Mouse (Mus musculus) liver, embryonic 12.5 days (tissue): ENCODE data around the gene Rnf121. TPM values are rescaled to one million over a fixed set of nuclear protein-coding genes. Genes with fewer than 3 reads are reported as not detected.
A peak's percentile ranks its signal among the peaks of the same experiment; 100 is the strongest.

Experiments
- ATAC-seq: fragments of 200-750 bp; cut with Nextera tagmentation; 2 replicates; pipeline ENCODE4 v1.8.0; 2017; ENCODE audit warnings: moderate number of reproducible peaks, mild to moderate bottlenecking, moderate library complexity
- H3K27ac ChIP-seq: fragments of 300-500 bp; sonication (generic); 2 replicates; pipeline ENCODE4 v1.5.1; 2016; ENCODE audit warnings: mild to moderate bottlenecking
- H3K27me3 ChIP-seq: fragments of 300-500 bp; sonication (generic); replicated peaks from 2 replicates; pipeline ENCODE4 v1.6.1; 2016; ENCODE audit warnings: mild to moderate bottlenecking, moderate library complexity
- H3K36me3 ChIP-seq: fragments of 300-500 bp; sonication (generic); 2 replicates; pipeline ENCODE4 v1.6.1; 2016; ENCODE audit warnings: mild to moderate bottlenecking, moderate library complexity
- H3K4me1 ChIP-seq: fragments of 300-500 bp; sonication (generic); 2 replicates; pipeline ENCODE4 v1.6.1; 2016
- H3K4me2 ChIP-seq: fragments of 300-500 bp; sonication (generic); 2 replicates; pipeline ENCODE4 v1.6.1; 2016; ENCODE audit warnings: mild to moderate bottlenecking, moderate library complexity
- H3K4me3 ChIP-seq: fragments of 300-500 bp; sonication (generic); 2 replicates; pipeline ENCODE4 v1.5.1; 2016; ENCODE audit warnings: mild to moderate bottlenecking, moderate library complexity
- H3K9ac ChIP-seq: fragments of 300-500 bp; sonication (generic); 2 replicates; pipeline ENCODE4 v1.6.1; 2016; ENCODE audit warnings: mild to moderate bottlenecking, moderate library complexity
- H3K9me3 ChIP-seq: fragments of 300-500 bp; sonication (generic); replicated peaks from 2 replicates; pipeline ENCODE4 v1.6.1; 2016; ENCODE audit warnings: mild to moderate bottlenecking, moderate library complexity
- WGBS: fragments of 180-500 bp; shearing (Covaris S2); methylation state at CpG from one replicate; pipeline ENCODE4 v1.1.7; 2016; ENCODE audit not compliant: insufficient replicate concordance; 5-methylcytosine and 5-hydroxymethylcytosine counted together
- polyA plus RNA-seq: library from polyadenylated mRNA; unstranded; fragments of >200 nt; fragmentation: Nextera tagmentation; extraction: Ambion mirVana; gene quantifications from 2 replicates; pipeline ENCODE4 v1.2.1, GENCODE M21; 2016

The Rnf121 gene
- polyA plus RNA-seq, 1 experiment from 2014 or later: 12.7 TPM

DNA sequence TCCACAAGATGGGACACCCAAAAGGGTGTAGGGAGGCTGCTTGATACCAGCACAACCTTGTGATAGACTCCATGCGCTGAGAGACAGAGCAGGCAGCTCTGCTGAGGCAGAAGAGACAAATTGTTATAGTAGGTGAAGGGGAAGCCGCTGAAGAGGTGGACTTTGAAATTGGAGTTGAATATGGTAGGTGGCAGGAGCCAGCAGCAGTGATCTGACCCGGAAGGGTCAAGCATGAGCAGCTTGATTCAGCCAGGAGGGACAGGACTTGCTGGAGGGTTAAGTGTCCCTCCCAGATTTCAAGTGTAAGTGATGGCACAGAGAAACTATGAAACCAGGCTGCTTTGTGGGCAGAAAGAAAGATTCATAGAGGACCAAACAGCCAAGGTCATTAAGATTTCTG, 80.2 kb downstream of the Rnf121 start:
- Histone ChIP-seq H3K4me3 (no peak overlapping the region), H3K27me3 (no peaks in the 10 kb centered on the region), H3K4me2 (no peak overlapping the region), H3K9ac (no peak overlapping the region), H3K9me3 (no peaks in the 10 kb centered on the region), H3K36me3 (peaks cover 78% of the 10 kb centered on the region), H3K27ac (no peak overlapping the region), H3K4me1 (peaks cover 6% of the 10 kb centered on the region; the same call in 1 of the 2 replicates)
- 90% methylated on average over 3 of the region's 3 CpGs for WGBS
- ATAC-seq: no peak

GRCm38 (mm10) chr7:101982735-101983134, 82.5 kb downstream of the Rnf121 start:
- 84% methylated on average over 1 of the region's 1 CpGs for WGBS

GRCm38 (mm10) chr7:101974505-101974904, 90.8 kb downstream of the Rnf121 start:
- peaks cover 62% of the 10 kb centered on the region for H3K4me1 ChIP-seq
- no peaks in the 10 kb centered on the region for H3K9me3 ChIP-seq
- H3K27me3 ChIP-seq: no peaks in the 10 kb centered on the region
- H3K36me3 ChIP-seq: peaks cover 19% of the 10 kb centered on the region; the same call in 1 of the 2 replicates
- no peak overlapping the region for H3K4me3 ChIP-seq
- no peak overlapping the region for H3K27ac ChIP-seq
- H3K4me2 ChIP-seq: no peak overlapping the region
- H3K9ac ChIP-seq: no peak overlapping the region
- WGBS: 54% methylated on average over 2 of the region's 2 CpGs
- no peak for ATAC-seq

More at GRCm38 (mm10) chr7:101982735-101983134, 82.5 kb downstream of the Rnf121 start:
- no peak overlapping the region for H3K9ac ChIP-seq
- no peaks in the 10 kb centered on the region for H3K9me3 ChIP-seq
- H3K4me2 ChIP-seq: no peak overlapping the region
- H3K27ac ChIP-seq: no peak overlapping the region
- peaks cover 62% of the 10 kb centered on the region for H3K36me3 ChIP-seq
- ATAC-seq: peak; percentile 47; the same call in 1 of the 2 replicates
- H3K4me3 ChIP-seq: no peak overlapping the region
- H3K27me3 ChIP-seq: no peaks in the 10 kb centered on the region
- peaks cover 6% of the 10 kb centered on the region; the same call in 1 of the 2 replicates for H3K4me1 ChIP-seq

DNA sequence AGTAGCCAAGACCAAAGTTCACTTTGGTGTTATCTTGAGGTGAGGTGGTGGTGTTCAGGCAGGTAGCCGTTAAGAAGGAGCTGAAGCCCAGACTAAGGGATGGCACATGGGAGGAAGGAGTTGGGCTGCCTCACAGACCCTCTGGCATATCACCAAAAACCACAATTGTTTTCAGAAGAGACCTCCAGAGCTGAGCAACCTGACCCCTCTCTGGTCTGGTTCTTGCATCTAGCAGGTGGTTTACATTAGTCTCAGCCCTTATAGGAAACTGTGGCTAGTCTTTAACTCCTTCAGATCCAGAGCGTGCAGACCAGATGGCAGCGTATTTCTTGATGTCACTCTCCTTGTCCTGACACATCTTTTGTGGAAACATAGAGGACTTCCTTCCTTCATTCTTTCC, 91.5 kb downstream of the Rnf121 start:
- Histone ChIP-seq H3K4me2 (no peak overlapping the region), H3K36me3 (peaks cover 15% of the 10 kb centered on the region; the same call in 1 of the 2 replicates), H3K9ac (no peak overlapping the region), H3K4me1 (peaks cover 70% of the 10 kb centered on the region), H3K27me3 (no peaks in the 10 kb centered on the region), H3K4me3 (no peak overlapping the region), H3K27ac (no peak overlapping the region), H3K9me3 (no peaks in the 10 kb centered on the region)
- WGBS: 57% methylated on average over 3 of the region's 3 CpGs
- ATAC-seq: no peak

GRCm38 (mm10) chr7:101971721-101972120, 93.5 kb downstream of the Rnf121 start:
- H3K9ac ChIP-seq: peak overlapping the region; percentile 81
- peak overlapping the region; percentile 91 for H3K4me2 ChIP-seq
- H3K4me3 ChIP-seq: peak overlapping the region; percentile 69
- H3K27me3 ChIP-seq: no peaks in the 10 kb centered on the region
- 57% methylated on average over 2 of the region's 2 CpGs for whole genome bisulfite sequencing
- peak overlapping the region; percentile 87; the same call in 1 of the 2 replicates for H3K27ac ChIP-seq
- peaks cover 82% of the 10 kb centered on the region for H3K4me1 ChIP-seq
- no peaks in the 10 kb centered on the region for H3K9me3 ChIP-seq
- peaks cover 11% of the 10 kb centered on the region; the same call in 1 of the 2 replicates for H3K36me3 ChIP-seq
- ATAC-seq: no peak

- 10% methylated on average over 19 of the region's 19 CpGs for WGBS
- peak overlapping the region; percentile 81 for H3K9ac ChIP-seq
- H3K27ac ChIP-seq: peak overlapping the region; percentile 87
- no peaks in the 10 kb centered on the region for H3K9me3 ChIP-seq
- ATAC-seq: peak; percentile 41; the same call in 1 of the 2 replicates
- H3K4me2 ChIP-seq: peak overlapping the region; percentile 91
- H3K4me1 ChIP-seq: peaks cover 86% of the 10 kb centered on the region
- H3K27me3 ChIP-seq: no peaks in the 10 kb centered on the region
- peaks cover 8% of the 10 kb centered on the region; the same call in 1 of the 2 replicates for H3K36me3 ChIP-seq
- H3K4me3 ChIP-seq: peak overlapping the region; percentile 69
Measured at GRCm38 (mm10) chr7:101970821-101971461, 94.3 kb downstream of the Rnf121 start.

GRCm38 (mm10) chr7:101970429-101970775, 94.9 kb downstream of the Rnf121 start:
- peak; percentile 50 for ATAC-seq
- H3K4me1 ChIP-seq: peaks cover 90% of the 10 kb centered on the region
- WGBS: 0% methylated on average over 17 of the region's 17 CpGs

DNA sequence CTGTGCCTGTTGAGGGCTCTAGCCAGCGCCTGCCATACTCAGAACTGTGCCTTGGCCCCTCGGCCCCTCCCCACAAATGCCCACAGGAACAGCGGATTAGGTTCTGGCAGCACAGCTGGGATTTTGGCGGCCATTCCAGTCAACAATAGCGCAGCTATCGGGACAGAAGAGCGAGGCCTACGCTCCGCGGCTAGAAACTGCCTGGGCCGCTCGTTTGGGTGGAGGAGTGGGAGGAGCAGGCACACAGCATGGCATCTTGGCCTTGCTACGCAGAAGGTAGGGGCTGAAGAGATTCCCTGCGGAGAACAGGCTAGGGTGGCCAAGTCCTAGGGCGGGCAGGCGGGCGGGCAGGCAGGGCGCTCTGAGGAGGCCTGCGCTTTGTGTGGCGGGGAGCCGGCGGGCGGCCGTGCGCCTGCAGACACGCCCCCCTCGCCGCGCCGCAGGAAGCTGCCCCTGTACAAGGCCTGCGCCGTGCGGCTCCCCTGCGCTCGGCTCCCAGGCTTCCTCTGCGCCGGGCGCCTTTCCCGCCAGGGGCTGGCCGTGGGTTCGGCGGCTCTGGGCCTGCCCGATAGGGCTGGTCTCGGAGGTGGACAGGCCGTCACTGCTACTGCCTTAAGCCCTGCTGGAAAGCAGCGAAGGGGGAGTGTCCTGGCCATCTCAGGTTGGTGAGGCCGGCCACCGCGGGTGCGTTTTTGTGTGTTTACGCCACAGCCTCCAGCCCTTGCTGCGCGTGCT, 95.4 kb downstream of the Rnf121 start:
- H3K4me2 ChIP-seq: peak overlapping the region; percentile 91
- H3K27ac ChIP-seq: peak overlapping the region; percentile 87
- no peaks in the 10 kb centered on the region for H3K9me3 ChIP-seq
- peak; percentile 86 for ATAC-seq
- H3K27me3 ChIP-seq: no peaks in the 10 kb centered on the region
- under 1% methylated on average over 53 of the region's 53 CpGs for WGBS
- H3K9ac ChIP-seq: peak overlapping the region; percentile 81
- peaks cover 3% of the 10 kb centered on the region; the same call in 1 of the 2 replicates for H3K36me3 ChIP-seq
- H3K4me1 ChIP-seq: peaks cover 92% of the 10 kb centered on the region
- H3K4me3 ChIP-seq: peak overlapping the region; percentile 69

More at GRCm38 (mm10) chr7:101970429-101970775, 94.9 kb downstream of the Rnf121 start:
- H3K4me3 ChIP-seq: peak overlapping the region; percentile 69
- peaks cover 7% of the 10 kb centered on the region; the same call in 1 of the 2 replicates for H3K36me3 ChIP-seq
- peak overlapping the region; percentile 81 for H3K9ac ChIP-seq
- H3K27ac ChIP-seq: peak overlapping the region; percentile 87
- no peaks in the 10 kb centered on the region for H3K9me3 ChIP-seq
- peak overlapping the region; percentile 91 for H3K4me2 ChIP-seq
- no peaks in the 10 kb centered on the region for H3K27me3 ChIP-seq

Other genes with a start within 250 kb of the Rnf121 start
- gene Phox2a, start 247.2 kb downstream of the Rnf121 start, polyA plus RNA-seq: 0.07 and 0.08 TPM in 2 replicates
- 6.9 and 7.4 TPM in 2 replicates for gene Inppl1, start 227.2 kb downstream of the Rnf121 start, polyA plus RNA-seq
- 3.0 and 3.2 TPM in 2 replicates for gene Folr2, start 208.3 kb downstream of the Rnf121 start, polyA plus RNA-seq
- 72.0 and 82.2 TPM in 2 replicates for gene Anapc15, start 201.8 kb downstream of the Rnf121 start, polyA plus RNA-seq
- gene Folr1, start 194.7 kb downstream of the Rnf121 start, polyA plus RNA-seq: 0.50 and 0.70 TPM in 2 replicates
- gene Lamtor1, start 159.6 kb downstream of the Rnf121 start, polyA plus RNA-seq: 82.3 and 82.5 TPM in 2 replicates
- 0.14 and 0.30 TPM in 2 replicates for gene Tomt, start 159.1 kb downstream of the Rnf121 start, polyA plus RNA-seq
- gene Lrrc51, start 131.6 kb downstream of the Rnf121 start, polyA plus RNA-seq: 2.8 and 3.6 TPM in 2 replicates
- 48.7 and 53.0 TPM in 2 replicates for gene Numa1, start 131.4 kb downstream of the Rnf121 start, polyA plus RNA-seq
- gene Il18bp, start 46.8 kb downstream of the Rnf121 start, polyA plus RNA-seq: 4.5 and 4.9 TPM in 2 replicates
- 20.2 and 21.0 TPM in 2 replicates for gene Xndc1, start within 50 bp of the Rnf121 start, polyA plus RNA-seq
- 0.33 and 0.41 TPM in 2 replicates for gene Xntrpc, start 244 bp upstream of the Rnf121 start, polyA plus RNA-seq
- gene Trpc2, start 17.6 kb upstream of the Rnf121 start, polyA plus RNA-seq: not detected in 2 replicates
- 0.12 and 0.42 TPM in 2 replicates for gene Art1, start 36.3 kb upstream of the Rnf121 start, polyA plus RNA-seq
- gene Art5, start 44.0 kb upstream of the Rnf121 start, polyA plus RNA-seq: 0.18 and 0.36 TPM in 2 replicates
- not detected in 2 replicates for gene Chrna10, start 51.4 kb upstream of the Rnf121 start, polyA plus RNA-seq
- 30.4 and 31.0 TPM in 2 replicates for gene Nup98, start 144.7 kb upstream of the Rnf121 start, polyA plus RNA-seq
- 28.5 and 28.6 TPM in 2 replicates for gene Pgap2, start 144.7 kb upstream of the Rnf121 start, polyA plus RNA-seq
- gene Rhog, start 190.6 kb upstream of the Rnf121 start, polyA plus RNA-seq: 61.3 and 63.3 TPM in 2 replicates
- gene Stim1, start 202.3 kb upstream of the Rnf121 start, polyA plus RNA-seq: 19.5 and 19.9 TPM in 2 replicates